27 mouse cellular contexts compared by ENCODE assay signal in the genomic region with DNA sequence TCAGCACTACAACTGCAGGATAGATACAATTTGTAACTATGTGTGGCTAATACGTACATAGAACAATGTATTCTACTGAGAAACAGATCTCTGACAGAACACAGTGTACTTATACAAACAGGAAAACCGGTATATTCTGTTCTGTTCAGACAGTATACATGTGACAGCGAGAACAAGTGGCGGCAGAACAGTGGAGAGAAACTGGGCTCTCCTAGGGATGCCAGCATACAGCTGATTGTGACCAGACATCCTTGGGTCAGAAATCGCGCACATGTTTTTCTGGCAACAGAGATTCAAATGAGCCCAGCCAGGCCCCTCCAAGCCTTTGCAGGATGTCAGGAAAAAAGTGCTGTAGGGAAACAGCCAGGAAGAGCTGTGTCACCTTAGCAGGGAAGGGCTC.
A peak's percentile ranks its signal among the peaks of the same experiment; 100 is the strongest.
DNase-seq lines count a peak whose midpoint lies in the region; ATAC-seq and TF ChIP-seq lines count a peak whose summit lies in the region.
"Had no signal": no experiment of that assay in that cellular context is flagged by ENCODE, and none has a peak within 500 bp of the region (broad histone marks: within the 10 kb centered on the region; RNA-seq: fewer than 3 reads in every experiment).

No protein-coding gene starts in this region.

- DNase-seq in heart, adult 8-10 months (ENCODE audit: low spot score), result no peak
- no peak for DNase-seq in heart, postnatal 10 days
- no peak for DNase-seq in testis, postnatal 10 days (ENCODE audit: low spot score)
- peak; percentile 53 for DNase-seq in testis, postnatal 14 days (ENCODE audit: low spot score)
- no peak for DNase-seq in retina, postnatal 1 day
- DNase-seq: adrenal gland, postnatal 25 days; B cell, adult 2 months; cerebellum, adult 18-20 months; cerebellum, postnatal 10 days; gastrocnemius, postnatal 25 days; kidney, adult 18-20 months; kidney, postnatal 25 days; layer of hippocampus, postnatal 36 days; liver; lung, adult 2 months; lung, postnatal 10 days; midbrain, embryonic 14.5 days; right cerebral cortex, postnatal 14 days; spleen, adult 18-20 months had no signal

- peak overlapping the region; percentile 13; the same call in 1 of the 2 replicates for H3K27ac ChIP-seq in heart, embryonic 11.5 days (ENCODE audit: low read depth, low read length)
- H3K27ac ChIP-seq in heart, embryonic 16.5 days (ENCODE audit: low read length), result peak overlapping the region; percentile 41
- H3K27ac ChIP-seq in testis, adult 2 months (ENCODE audit: control insufficient read depth, insufficient read depth, low read depth, low read length), result peak overlapping the region; percentile 33
- H3K27ac ChIP-seq: forebrain, embryonic 12.5 days; kidney, embryonic 15.5 days; liver, embryonic 14.5 days had no signal

- intact Hi-C loops in heart, postnatal 10 days (cut with DNase I), result no loop called here

- no peak for ATAC-seq in heart, embryonic 11.5 days (replicated peaks; ENCODE audit: insufficient number of reproducible peaks, low FRiP score, low TSS enrichment)
- no peak for ATAC-seq in heart, embryonic 16.5 days (replicated peaks; ENCODE audit: extremely low read depth, insufficient read depth, low FRiP score)
- ATAC-seq: hindbrain, embryonic 16.5 days had no signal

- no peaks in the 10 kb centered on the region for H3K27me3 ChIP-seq in heart, embryonic 11.5 days (ENCODE audit: control insufficient read depth, insufficient read depth, low read length)
- H3K27me3 ChIP-seq in heart, embryonic 16.5 days (ENCODE audit: control insufficient read depth, insufficient read depth, low read length), result no peaks in the 10 kb centered on the region
- H3K27me3 ChIP-seq in testis, adult 2 months (ENCODE audit: control insufficient read depth, insufficient read depth, low read length), result no peaks in the 10 kb centered on the region
- H3K27me3 ChIP-seq: forebrain, embryonic 12.5 days; kidney, embryonic 15.5 days had no signal

- no peak overlapping the region for H3K4me2 ChIP-seq in heart, embryonic 11.5 days
- H3K4me2 ChIP-seq in heart, embryonic 16.5 days (ENCODE audit: low read depth, low read length), result no peak overlapping the region
- H3K4me2 ChIP-seq: forebrain, embryonic 12.5 days; kidney, embryonic 15.5 days had no signal

- H3K9ac ChIP-seq in heart, embryonic 11.5 days (ENCODE audit: low read depth, low read length), result no peak overlapping the region; the same call in 1 of the 2 replicates
- H3K9ac ChIP-seq in heart, embryonic 16.5 days (ENCODE audit: low read length), result peak overlapping the region; percentile 2; the same call in 1 of the 2 replicates
- H3K9ac ChIP-seq: forebrain, embryonic 12.5 days; kidney, embryonic 15.5 days; liver, embryonic 14.5 days had no signal

- 60% methylated on average over 6 of the region's 6 CpGs for WGBS in heart, embryonic 11.5 days (ENCODE audit: insufficient replicate concordance)
- 37% methylated on average over 6 of the region's 6 CpGs for WGBS in heart, embryonic 16.5 days

- no peaks in the 10 kb centered on the region for H3K9me3 ChIP-seq in heart, embryonic 11.5 days (replicated peaks; ENCODE audit: control insufficient read depth, low read length)
- no peaks in the 10 kb centered on the region for H3K9me3 ChIP-seq in heart, embryonic 16.5 days (replicated peaks; ENCODE audit: control insufficient read depth, low read length)
- H3K9me3 ChIP-seq: forebrain, embryonic 12.5 days; kidney, embryonic 15.5 days had no signal

- H3K36me3 ChIP-seq in heart, embryonic 11.5 days (ENCODE audit: control insufficient read depth, insufficient read depth, low read length), result no peaks in the 10 kb centered on the region
- H3K36me3 ChIP-seq in heart, embryonic 16.5 days (ENCODE audit: control insufficient read depth, insufficient read depth), result 0 out of 2 replicates have a peak, but pooled peaks cover 2% of the 10 kb centered on the region
- H3K36me3 ChIP-seq in testis, adult 2 months (ENCODE audit: control insufficient read depth, insufficient read depth, low read length), result no peaks in the 10 kb centered on the region; the same call in 1 of the 2 replicates
- H3K36me3 ChIP-seq: forebrain, embryonic 12.5 days; kidney, embryonic 15.5 days had no signal

- no peak overlapping the region for H3K4me3 ChIP-seq in heart, embryonic 11.5 days (ENCODE audit: low read depth, low read length)
- H3K4me3 ChIP-seq in heart, embryonic 16.5 days (ENCODE audit: low read length), result no peak overlapping the region
- no peak overlapping the region for H3K4me3 ChIP-seq in testis, adult 2 months (ENCODE audit: control insufficient read depth, low read depth, low read length)
- H3K4me3 ChIP-seq: erythroblast, embryonic 14.5 days; forebrain, embryonic 12.5 days; kidney, embryonic 15.5 days had no signal

- peaks cover 54% of the 10 kb centered on the region for H3K4me1 ChIP-seq in heart, embryonic 11.5 days (ENCODE audit: control insufficient read depth, insufficient read depth, low read length)
- peaks cover 45% of the 10 kb centered on the region for H3K4me1 ChIP-seq in heart, embryonic 16.5 days (ENCODE audit: control insufficient read depth, insufficient read depth, low read length)
- no peaks in the 10 kb centered on the region; the same call in 1 of the 2 replicates for H3K4me1 ChIP-seq in testis, adult 2 months (ENCODE audit: control insufficient read depth, insufficient read depth, low read length)

- TF ChIP-seq CTCF in testis, adult 2 months (IDR thresholded peaks at IDR 0.05; ENCODE audit: control insufficient read depth, insufficient read depth, insufficient replicate concordance, low read depth, low read length), result no peak

- TF ChIP-seq POLR2A in testis, adult 2 months (IDR thresholded peaks at IDR 0.05; ENCODE audit: control insufficient read depth, low read depth, low read length), result no peak
